Mouse (Mus musculus) lung, adult 2 months (tissue): ENCODE results near the gene Tacc2. TPM values are rescaled to one million over a fixed set of nuclear protein-coding genes. Genes with fewer than 3 reads are reported as not detected.

Experiments used
- DNase-seq: peaks from one replicate; pipeline ENCODE4 v3.0.0; 2022
- H3K4me1 ChIP-seq: fragments of 200-500 bp; 2 replicates; pipeline ENCODE4 v1.6.1; 2011; ENCODE audit warnings: low read length; ENCODE audit not compliant: control insufficient read depth, insufficient read depth
- H3K4me3 ChIP-seq: fragments of 200-500 bp; replicated peaks from 2 replicates; pipeline ENCODE3; 2011; ENCODE audit warnings: low read depth, mild to moderate bottlenecking, control low read depth, low read length; ENCODE audit errors: extremely low read depth
- CTCF ChIP-seq: fragments of 200-500 bp; IDR thresholded peaks from 2 replicates; pipeline ENCODE4 v1.5.1; 2011; ENCODE audit warnings: mild to moderate bottlenecking, low read length, control low read depth; ENCODE audit not compliant: insufficient read depth
- POLR2A ChIP-seq: fragments of 200-500 bp; IDR thresholded peaks from 2 replicates; pipeline ENCODE4 v1.6.1; 2011; ENCODE audit warnings: low read depth, mild to moderate bottlenecking, control low read depth, low read length, borderline replicate concordance; ENCODE audit errors: extremely low read depth
- WGBS: fragments of 180-500 bp; shearing (Covaris S2); methylation state at CpG from one replicate; pipeline ENCODE4 v1.1.7; 2018; 5-methylcytosine and 5-hydroxymethylcytosine counted together
- polyA plus RNA-seq: library from polyadenylated mRNA; depleted of rRNA; stranded (reverse); fragments of >200 nt; gene quantifications from 2 replicates; pipeline ENCODE4 v1.2.3, GENCODE M21; 2012

Gene Tacc2
- polyA plus RNA-seq, 1 experiment = 74.5 TPM

DNA sequence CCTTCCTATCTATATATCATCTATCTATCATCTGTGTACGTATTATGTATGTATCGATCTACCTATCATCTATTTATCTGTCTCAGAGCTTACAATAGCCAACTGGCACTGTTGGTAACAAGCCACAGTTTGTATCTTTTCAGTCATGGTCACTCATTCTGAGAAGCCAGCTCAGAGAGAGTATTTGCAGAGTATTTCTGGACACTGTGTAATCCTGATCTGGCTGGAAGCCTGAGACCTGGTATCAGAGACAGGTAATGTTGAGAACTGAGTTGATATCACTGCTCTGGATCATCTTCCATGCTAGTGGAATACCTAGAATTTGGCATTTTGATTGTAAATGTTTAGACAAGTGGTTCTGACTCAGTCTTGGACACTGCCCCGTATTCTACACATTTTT, 53.7 kb downstream of the Tacc2 start:
- 93% methylated on average over 3 of the region's 3 CpGs for WGBS
- H3K4me1 ChIP-seq = peaks cover 2% of the 10 kb centered on the region
- no peak for TF ChIP-seq CTCF
- TF ChIP-seq POLR2A = no peak
- no peak overlapping the region for H3K4me3 ChIP-seq
- DNase-seq = no peak

DNA sequence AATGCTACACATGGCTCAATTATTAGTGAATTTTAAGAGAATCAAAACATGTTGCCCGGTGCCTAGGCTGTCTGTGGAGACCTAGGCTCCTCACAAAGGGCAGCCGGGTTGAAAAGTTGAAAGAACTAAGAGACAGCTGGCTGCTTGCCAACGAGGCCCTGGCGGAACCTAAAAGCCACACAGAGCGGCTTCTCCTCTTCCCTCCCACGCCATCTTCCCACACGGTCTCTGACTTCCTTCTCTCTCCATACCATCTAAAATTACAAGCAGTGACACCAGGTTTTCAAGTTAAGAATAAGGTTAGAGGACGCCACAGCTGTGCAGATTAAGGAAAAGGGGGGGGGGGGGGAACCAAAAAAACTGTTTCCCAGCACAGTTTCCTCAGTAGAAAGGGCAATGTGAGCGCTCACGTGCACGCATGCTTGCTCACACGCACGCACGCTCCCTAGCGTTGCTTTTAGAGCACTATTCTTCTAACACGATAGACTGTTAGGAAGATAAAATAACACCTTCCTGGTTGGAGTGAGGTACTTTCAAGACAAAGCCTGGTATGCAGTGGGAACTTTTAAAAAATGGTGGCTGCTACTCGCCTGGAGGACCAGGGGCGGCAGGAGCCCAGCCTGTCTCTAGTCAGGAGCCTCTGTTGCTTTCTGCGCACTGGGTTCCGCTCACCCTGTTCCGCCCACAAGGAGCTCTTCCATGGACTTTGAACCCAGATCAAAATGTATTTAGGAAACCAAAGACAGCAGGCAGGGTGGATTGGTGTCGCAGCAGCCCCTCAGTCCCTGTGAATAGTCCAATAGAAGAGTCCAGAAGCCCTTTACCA, 54.5 kb downstream of the Tacc2 start:
- DNase-seq = no peak
- H3K4me3 ChIP-seq = no peak overlapping the region
- 50% methylated on average over 22 of the region's 22 CpGs for WGBS
- peaks cover 2% of the 10 kb centered on the region for H3K4me1 ChIP-seq
- TF ChIP-seq CTCF (peak; percentile 18; the same call in 1 of the 2 replicates), POLR2A (no peak)

GRCm38 (mm10) chr7:130632379-130632732, 55.1 kb downstream of the Tacc2 start:
- WGBS = 91% methylated on average over 5 of the region's 5 CpGs

GRCm38 (mm10) chr7:130634259-130634871, 57.1 kb downstream of the Tacc2 start:
- Histone ChIP-seq H3K4me3 (no peak overlapping the region), H3K4me1 (peaks cover 2% of the 10 kb centered on the region)
- WGBS = 87% methylated on average over 4 of the region's 4 CpGs
- TF ChIP-seq CTCF (no peak), POLR2A (no peak)
- no peak for DNase-seq

More at GRCm38 (mm10) chr7:130632379-130632732, 55.1 kb downstream of the Tacc2 start:
- no peak for DNase-seq
- Histone ChIP-seq H3K4me3 (no peak overlapping the region), H3K4me1 (peaks cover 2% of the 10 kb centered on the region)
- TF ChIP-seq POLR2A = no peak
- no peak for TF ChIP-seq CTCF

DNA sequence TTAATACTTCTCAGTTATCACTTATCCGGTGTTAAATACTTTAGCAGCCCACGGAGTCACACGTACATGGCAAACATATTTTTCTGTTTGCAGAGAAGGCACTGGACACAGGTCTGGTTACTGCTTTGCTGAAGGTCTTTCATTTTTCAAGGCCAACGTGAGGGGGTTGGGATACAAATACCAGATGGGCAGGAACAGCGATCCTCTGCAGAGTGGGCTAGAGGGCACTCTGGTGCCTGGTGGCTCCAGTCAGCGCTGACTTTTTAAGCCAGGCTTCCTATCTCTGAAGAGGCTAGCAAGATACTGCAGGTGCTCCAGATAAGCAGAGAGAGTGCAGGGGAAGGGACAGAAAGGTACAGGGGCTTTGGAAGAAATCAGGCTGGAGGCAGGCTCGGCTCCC, 58.0 kb downstream of the Tacc2 start:
- 48% methylated on average over 7 of the region's 7 CpGs for WGBS
- DNase-seq = no peak
- Histone ChIP-seq H3K4me1 (peaks cover 2% of the 10 kb centered on the region), H3K4me3 (no peak overlapping the region)
- TF ChIP-seq CTCF = no peak
- TF ChIP-seq POLR2A = no peak

- no peak for DNase-seq
- TF ChIP-seq POLR2A (no peak), CTCF (no peak)
- Histone ChIP-seq H3K4me3 (no peak overlapping the region), H3K4me1 (peaks cover 5% of the 10 kb centered on the region)
- 61% methylated on average over 3 of the region's 3 CpGs for WGBS
Observed at GRCm38 (mm10) chr7:130636274-130636673, 59.0 kb downstream of the Tacc2 start.

DNA sequence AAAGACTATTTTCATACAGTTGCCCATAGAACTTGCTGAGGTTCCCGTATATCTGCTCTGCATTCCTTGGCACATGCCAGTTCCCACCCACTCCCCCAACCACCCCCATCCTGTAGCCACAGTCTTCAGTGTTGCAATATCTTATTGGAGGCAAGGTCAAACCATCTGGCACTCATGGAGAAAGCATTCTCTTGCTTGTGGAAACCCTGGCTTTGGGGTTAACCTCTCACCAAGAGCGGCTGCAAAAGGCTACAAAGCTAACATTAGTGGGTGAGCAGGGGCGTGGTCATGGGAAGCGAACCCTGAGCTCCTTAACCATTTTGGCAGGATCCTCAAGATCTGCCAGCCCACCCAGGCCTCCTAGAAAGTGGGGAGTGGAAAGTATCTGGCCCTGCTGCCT, 59.7 kb downstream of the Tacc2 start:
- 62% methylated on average over 4 of the region's 4 CpGs for WGBS
- H3K4me1 ChIP-seq = peaks cover 6% of the 10 kb centered on the region
- TF ChIP-seq CTCF = no peak
- TF ChIP-seq POLR2A = no peak
- no peak for DNase-seq
- no peak overlapping the region for H3K4me3 ChIP-seq

- WGBS = 63% methylated on average over 6 of the region's 6 CpGs
- H3K4me3 ChIP-seq = no peak overlapping the region
- peaks cover 6% of the 10 kb centered on the region for H3K4me1 ChIP-seq
- no peak for DNase-seq
- TF ChIP-seq POLR2A (no peak), CTCF (no peak)
Observed at GRCm38 (mm10) chr7:130637811-130638210, 60.6 kb downstream of the Tacc2 start.

- H3K4me1 ChIP-seq = peaks cover 7% of the 10 kb centered on the region
- H3K4me3 ChIP-seq = no peak overlapping the region
- peak; percentile 67 for DNase-seq
- TF ChIP-seq CTCF (no peak), POLR2A (no peak)
- 62% methylated on average over 9 of the region's 9 CpGs for WGBS
Observed at GRCm38 (mm10) chr7:130640681-130641080, 63.4 kb downstream of the Tacc2 start.

GRCm38 (mm10) chr7:130645332-130645993, 68.2 kb downstream of the Tacc2 start:
- 13% methylated on average over 15 of the region's 15 CpGs for WGBS
- TF ChIP-seq CTCF (no peak), POLR2A (no peak)
- no peak for DNase-seq
- Histone ChIP-seq H3K4me3 (peak overlapping the region; percentile 48), H3K4me1 (peaks cover 25% of the 10 kb centered on the region)
